Mouse (Mus musculus): ENCODE results near the gene Pde8a.
"Not testable (repeated sequence)": the region's sequence is repeated elsewhere in the genome, so short reads cannot be mapped to it uniquely, and the experiment has no call there.

Pde8a gene

GRCm38 (mm10) chr7:81213347-81214152 lies at the start of gene Pde8a:
Pde8a (plus strand) TSS chr7:81213596.
- peak in 1 of 2 experiments; percentile 16 for DNase-seq (ENCODE audit: low spot score in 2 of 2)

DNA sequence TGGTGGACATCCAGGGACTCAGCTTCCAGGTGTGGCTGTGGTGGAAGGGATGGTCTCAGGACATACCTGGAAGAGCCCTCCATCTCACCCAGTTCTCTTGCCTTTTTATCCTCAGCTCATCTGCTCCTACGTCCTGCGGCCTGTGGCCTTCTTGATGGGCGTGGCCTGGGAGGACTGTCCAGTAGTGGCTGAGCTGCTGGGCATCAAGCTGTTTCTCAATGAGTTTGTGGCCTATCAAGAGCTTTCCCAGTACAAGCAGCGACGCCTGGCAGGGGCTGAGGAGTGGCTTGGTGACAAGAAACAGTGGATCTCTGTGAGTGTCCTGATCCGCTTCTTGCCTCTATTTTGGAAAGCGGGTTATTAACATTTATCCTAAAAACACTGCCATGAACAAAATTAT lies 49.0 kb upstream of the Pde8a start:
- no peak for DNase-seq (ENCODE audit: low spot score in 2 of 2)

DNA sequence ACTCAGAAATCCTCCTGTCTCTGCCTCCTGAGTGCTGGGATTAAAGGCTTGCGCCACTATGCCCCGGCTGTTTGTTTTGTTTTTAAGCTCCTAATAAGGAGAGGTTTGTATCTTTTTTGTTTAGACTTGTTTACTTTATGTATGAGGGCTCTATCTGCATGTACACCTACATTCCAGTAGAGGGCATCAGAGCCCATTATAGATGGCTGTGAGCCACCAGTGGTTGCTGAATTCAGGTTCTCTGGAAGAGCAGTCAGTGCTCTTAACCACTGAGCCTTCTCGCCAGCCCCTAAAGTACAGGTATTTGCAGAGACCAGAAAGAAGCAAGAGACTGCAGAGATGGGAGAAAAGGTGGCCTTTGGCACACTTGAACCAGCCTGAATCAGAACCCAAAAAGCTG lies 46.3 kb upstream of the Pde8a start:
- peak in 1 of 2 experiments; percentile 52 for DNase-seq (ENCODE audit: low spot score in 2 of 2)

DNA sequence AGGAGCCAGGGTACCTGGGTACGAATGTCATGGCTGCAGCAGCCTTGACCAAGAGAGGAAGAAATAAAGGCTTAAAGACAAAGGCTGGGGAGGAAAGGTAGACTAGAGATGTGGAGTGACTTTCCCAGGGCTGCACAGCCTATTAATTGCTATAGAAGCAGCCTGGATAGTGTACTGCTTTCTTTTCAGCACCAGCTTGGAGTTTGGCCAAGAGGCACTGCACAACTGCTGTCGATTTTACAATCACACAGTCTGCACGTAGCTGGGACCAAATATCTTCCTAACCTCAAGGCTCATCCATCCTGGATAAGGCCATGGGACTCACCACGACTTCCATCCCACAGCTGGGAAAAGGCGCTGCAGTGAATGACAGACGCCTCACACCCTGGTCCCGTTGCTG lies 44.0 kb upstream of the Pde8a start:
- DNase-seq (ENCODE audit: low spot score in 2 of 2): no peak

GRCm38 (mm10) chr7:81173931-81174330 lies 39.5 kb upstream of the Pde8a start:
- no peak for DNase-seq (ENCODE audit: low spot score in 2 of 2)

GRCm38 (mm10) chr7:81174654-81175053 lies 38.7 kb upstream of the Pde8a start:
- no peak for DNase-seq (ENCODE audit: low spot score in 2 of 2)

GRCm38 (mm10) chr7:81176187-81176769 lies 37.1 kb upstream of the Pde8a start:
- DNase-seq (ENCODE audit: low spot score in 2 of 2): no peak

GRCm38 (mm10) chr7:81179494-81179893 lies 33.9 kb upstream of the Pde8a start:
- no peak for DNase-seq (ENCODE audit: low spot score in 2 of 2)

GRCm38 (mm10) chr7:81182492-81183175 lies 30.8 kb upstream of the Pde8a start:
- DNase-seq (ENCODE audit: low spot score in 2 of 2): no peak

- DNase-seq (ENCODE audit: low spot score in 2 of 2): no peak
These were observed 30.2 kb upstream of the Pde8a start for GRCm38 (mm10) chr7:81183181-81183580.

DNA sequence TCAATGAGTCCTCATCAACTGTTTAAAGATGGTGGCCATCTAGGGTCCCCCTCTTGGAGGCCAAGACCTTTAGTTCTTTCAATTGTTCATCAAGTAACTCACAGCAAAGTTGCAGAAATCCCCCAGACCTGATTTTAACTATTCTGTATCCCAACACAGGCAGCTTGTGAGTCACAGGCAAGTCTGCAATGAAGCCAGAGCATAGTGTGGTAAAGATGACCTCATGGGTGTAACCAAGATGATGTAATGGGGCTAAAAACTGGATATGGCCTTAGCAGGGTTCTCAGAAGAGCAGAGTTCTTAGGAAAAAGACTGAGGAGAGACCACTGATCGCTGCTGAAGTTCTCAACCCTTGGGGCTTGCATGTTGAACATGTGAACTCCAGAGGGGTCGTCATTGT lies 29.3 kb upstream of the Pde8a start:
- no peak for DNase-seq (ENCODE audit: low spot score in 2 of 2)

DNA sequence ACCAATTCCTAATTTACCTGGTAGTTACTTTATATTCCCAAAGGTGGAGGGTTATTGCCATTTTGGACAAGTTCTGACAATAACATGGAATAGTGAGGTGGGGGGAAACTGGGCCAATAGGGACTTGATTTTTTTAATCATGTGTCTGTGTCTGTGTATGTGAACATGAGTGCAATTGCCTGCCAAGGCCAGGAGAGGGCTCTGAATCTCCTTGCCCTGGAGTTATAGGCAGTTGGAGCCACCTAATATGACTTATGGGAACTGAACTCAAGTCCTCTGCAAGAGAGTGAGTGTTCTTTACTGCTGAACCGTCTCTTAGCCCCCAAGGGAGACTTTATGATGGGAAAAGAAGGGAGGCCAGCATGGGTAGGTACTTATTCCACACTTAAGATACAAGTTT lies 28.7 kb upstream of the Pde8a start:
- DNase-seq (ENCODE audit: low spot score in 2 of 2): no peak

DNA sequence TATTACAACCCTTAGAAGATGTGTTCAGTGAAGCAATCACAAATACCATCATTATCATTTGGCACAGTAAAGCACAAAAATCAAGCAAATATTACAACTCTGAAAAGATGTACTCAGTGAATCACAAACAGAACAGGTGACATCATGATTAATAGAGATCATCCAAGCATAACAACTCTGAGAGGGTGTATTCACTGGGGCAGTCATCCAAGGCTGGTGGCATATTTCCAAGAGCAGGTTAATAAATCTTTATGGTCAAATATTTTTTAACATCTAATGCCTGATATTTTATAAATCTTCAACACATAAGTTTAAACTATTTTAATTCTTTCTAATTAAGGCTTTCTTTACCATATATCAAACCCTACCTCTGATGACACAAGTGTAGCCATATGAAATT lies 27.4 kb upstream of the Pde8a start:
- DNase-seq (ENCODE audit: low spot score in 2 of 2): not testable (repeated sequence)

DNA sequence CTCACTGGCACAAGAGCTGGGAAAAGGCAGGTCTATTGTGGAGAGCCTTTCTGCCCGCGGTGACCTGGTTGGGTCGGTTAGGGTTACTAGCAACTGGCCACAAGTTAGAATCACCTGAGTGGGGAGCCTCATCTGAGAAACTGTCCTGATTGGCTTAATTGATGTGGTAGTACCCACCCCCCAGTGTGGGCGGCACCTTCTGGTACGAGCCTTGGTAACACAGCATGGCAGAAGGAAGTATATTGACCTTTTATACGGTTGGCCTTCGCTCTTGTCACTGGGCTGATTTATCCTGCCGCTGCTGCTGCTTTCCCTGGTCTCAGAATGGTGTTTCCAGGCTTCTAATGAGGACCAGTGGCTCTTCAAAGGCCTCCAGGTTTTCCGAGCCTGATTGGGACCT lies 24.2 kb upstream of the Pde8a start:
- no peak for DNase-seq (ENCODE audit: low spot score in 2 of 2)

- no peak for DNase-seq (ENCODE audit: low spot score in 2 of 2)
These were observed 17.9 kb upstream of the Pde8a start for GRCm38 (mm10) chr7:81195509-81195908.

GRCm38 (mm10) chr7:81196796-81197195 lies 16.6 kb upstream of the Pde8a start:
- no peak for DNase-seq (ENCODE audit: low spot score in 2 of 2)

- DNase-seq (ENCODE audit: low spot score in 2 of 2): no peak
These were observed 14.9 kb upstream of the Pde8a start for GRCm38 (mm10) chr7:81198538-81198937.

DNA sequence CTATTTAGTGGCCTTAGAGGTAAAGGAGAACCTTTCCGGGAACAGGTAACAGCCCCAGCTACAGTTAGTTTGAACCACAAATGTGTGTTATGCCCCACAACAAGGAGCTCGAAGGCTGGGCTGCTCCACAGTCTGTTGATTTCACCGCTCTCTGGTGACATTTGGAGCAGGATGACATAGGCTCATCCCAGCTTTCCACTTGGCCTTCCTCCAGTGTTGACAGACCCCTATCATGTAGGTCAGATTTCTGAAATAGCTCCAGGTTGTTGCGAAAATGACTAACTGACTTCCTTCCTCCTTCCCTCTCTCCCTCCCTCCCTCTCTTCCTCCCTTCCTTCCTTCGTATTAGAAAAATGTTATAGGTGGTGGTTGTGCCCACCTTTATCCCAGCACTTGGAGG lies 14.3 kb upstream of the Pde8a start:
- DNase-seq (ENCODE audit: low spot score in 2 of 2): no peak

DNA sequence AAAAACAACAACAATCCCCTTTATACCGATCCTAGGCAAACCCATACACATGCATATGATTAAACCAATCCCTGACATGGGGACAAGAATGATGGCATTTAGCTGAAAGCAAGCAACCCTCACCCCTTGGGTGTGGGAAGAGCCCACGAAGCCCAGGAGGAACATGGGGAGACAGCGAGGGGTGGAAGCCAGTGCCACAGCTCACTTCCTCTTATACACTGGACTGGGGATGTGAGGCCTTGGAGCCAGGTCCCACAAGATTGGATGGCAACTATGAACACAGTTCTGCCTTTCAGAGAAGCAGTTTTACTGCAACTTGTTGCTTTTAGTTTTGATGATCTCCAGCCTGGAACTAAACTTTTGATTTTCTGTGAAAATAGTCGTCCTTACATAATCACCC lies 13.6 kb upstream of the Pde8a start:
- DNase-seq (ENCODE audit: low spot score in 2 of 2): no peak

GRCm38 (mm10) chr7:81202389-81202788 lies 11.0 kb upstream of the Pde8a start:
- DNase-seq (ENCODE audit: low spot score in 2 of 2): no peak

DNA sequence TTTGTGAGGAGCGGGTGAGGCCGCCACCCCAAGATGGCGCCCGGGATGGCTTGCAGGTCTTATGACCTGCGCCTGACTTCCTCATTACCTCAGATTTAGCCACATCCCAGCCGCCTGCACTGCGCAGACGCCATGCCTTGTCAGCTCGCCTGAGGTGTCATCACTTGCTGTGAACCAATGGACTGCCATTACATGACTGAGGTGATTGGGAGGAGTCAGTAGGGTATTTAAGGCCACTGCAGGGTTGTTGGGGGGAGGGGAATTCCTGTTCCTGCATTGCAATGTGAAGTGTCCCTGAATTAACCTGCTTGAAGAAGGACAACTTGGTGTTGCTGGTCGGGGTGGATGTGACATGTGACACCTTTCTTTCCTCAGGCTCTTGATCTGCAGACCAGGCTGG lies 9.8 kb upstream of the Pde8a start:
- DNase-seq (ENCODE audit: low spot score in 2 of 2): not testable (repeated sequence)

- DNase-seq (ENCODE audit: low spot score in 2 of 2): peak; percentile 14 to 62
These were observed 4.5 kb upstream of the Pde8a start for GRCm38 (mm10) chr7:81208944-81209343.

Data from thymus, postnatal 10 days (tissue).